Mouse (Mus musculus): ENCODE results near the gene D630045J12Rik.

D630045J12Rik gene

DNA sequence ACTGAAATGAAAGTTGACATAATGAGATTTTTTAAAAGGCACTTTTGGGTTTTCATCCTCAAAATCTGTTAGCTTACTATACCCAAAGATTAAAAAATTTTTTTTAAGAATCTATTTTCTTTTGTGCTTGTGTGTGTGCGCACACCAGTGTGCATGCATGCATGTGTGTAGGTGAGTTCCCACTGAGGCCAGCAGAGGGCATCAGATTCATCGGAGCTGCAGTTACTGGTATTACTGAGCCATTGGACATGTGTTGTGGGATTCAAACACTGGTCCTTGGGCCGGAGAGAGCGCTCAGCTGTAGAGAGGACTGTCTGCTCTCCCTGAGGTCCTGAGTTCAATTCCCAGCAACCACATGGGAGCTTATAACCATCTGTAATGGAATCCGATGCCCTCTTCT is 123.9 kb downstream of the D630045J12Rik start:
- no peak for DNase-seq

- DNase-seq, result no peak
These were observed 125.7 kb downstream of the D630045J12Rik start for GRCm38 (mm10) chr6:38128115-38128514.

- DNase-seq, result no peak
These were observed 128.3 kb downstream of the D630045J12Rik start for GRCm38 (mm10) chr6:38125462-38125861.

- no peak for DNase-seq
These were observed 128.9 kb downstream of the D630045J12Rik start for GRCm38 (mm10) chr6:38124882-38125281.

DNA sequence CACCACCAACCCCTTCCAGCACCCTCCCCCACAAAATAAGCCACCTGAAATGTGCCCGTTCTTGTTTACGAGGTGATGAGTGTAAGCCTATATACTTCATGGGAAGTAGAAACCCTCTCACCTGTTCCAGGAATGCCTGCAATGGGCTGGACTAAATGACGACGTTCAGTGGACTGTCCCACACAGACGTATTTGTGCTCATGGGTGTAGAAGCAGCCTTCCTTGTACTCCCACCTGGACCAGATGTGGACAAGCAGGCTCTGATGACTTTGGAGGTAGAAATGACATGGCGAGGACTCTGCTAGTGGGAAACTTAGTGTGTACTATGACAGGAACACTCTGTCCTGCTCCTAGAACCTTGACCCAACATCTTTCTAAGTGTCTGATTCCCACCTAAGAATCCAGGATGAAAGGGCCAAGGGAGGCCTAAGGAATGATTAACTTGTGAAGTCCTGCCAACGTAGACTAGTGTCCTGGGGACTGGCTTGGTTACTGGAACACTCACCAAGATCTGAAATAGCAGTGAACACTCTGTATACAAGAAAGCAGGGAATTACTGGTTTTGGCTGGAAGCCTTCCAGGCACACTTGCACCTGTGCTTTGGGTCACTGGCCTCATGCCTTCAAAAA is 129.5 kb downstream of the D630045J12Rik start, which contains the start of gene Atp6v0a4:
Gene Atp6v0a4, minus strand, starts transcription at position 380 of the 629 bp plus-strand sequence.
- DNase-seq, result no peak

DNA sequence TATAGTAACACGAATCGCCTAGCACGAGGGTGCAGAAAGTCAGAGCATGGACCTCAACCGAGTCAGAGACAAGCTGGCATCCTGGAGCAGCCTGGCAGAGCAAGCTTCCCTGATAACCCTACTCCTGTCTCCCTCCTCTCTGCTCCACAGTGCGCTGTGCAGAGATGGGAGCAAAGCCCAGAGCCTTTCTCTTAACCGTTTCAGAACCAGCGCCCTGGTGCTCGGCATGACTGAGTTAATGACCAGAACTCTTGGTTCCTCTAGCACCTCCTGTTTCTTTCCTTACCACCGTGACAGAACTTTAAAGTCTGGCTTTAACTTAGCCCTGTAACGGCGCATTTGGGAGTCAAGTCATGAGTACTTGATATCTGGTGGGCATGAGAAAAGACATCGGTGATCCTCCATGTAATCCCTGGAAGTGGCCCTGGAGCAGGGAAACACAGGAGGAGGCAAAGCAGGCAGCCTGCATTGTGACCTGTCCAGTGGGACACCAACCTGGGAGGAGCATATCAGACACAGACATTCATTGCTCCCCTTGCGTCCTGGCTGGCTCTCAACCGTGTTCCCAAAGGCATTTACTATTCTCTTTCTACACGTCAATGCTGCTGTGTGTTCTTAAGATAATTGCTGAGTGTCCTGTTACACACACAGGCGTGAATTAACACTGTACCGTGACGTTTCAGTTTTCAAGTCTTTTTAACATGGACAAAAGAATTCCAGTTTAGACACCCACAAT is 130.2 kb downstream of the D630045J12Rik start:
- DNase-seq, result no peak

GRCm38 (mm10) chr6:38122791-38123190 is 131.0 kb downstream of the D630045J12Rik start:
- DNase-seq, result no peak

GRCm38 (mm10) chr6:38121843-38122242 is 132.0 kb downstream of the D630045J12Rik start:
- no peak for DNase-seq

- no peak for DNase-seq
These were observed 133.0 kb downstream of the D630045J12Rik start for GRCm38 (mm10) chr6:38120681-38121371.

DNA sequence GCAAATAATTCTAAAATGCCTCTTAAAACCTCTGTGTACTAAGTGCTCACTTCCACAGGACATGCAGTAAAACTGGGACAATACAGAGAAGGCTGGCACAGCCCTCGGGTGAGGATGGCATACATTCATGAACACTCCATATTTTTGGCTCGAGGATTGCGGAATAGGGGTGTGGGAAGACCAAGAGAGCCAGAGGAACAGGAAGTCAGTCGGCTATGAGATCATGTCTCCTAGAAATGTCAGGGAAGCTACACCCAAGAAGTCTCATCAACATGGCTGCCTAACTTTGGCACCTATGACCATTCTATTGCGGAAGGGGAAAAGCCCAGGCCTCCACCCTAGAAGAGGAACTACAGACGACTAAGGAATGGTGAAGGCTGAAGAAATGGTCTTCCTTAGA is 135.5 kb downstream of the D630045J12Rik start:
- no peak for DNase-seq

GRCm38 (mm10) chr6:38116107-38116770 is 137.6 kb downstream of the D630045J12Rik start:
- DNase-seq, result no peak

- DNase-seq, result no peak
These were observed 142.9 kb downstream of the D630045J12Rik start for GRCm38 (mm10) chr6:38110859-38111258.

DNA sequence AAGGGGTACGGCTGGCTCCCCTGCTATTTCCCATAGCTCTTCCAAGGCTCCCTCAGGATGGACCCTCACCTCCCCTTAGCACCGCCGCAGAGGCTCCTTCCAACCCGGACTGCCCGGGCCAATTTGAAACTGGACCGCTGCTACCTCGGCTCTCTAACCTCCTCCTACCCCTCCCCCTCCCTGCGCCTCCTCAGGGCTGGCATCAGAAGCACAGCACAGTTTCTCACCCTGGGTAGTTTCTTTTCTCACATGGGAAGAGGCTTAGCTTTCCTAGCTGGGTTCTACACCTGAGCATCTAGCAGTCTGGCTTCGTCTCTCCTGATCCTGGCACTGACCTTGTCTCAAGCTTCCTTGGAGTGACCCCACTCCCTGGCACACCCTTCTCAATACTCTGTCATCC is 143.9 kb downstream of the D630045J12Rik start:
- no peak for DNase-seq

- DNase-seq, result no peak
These were observed 144.5 kb downstream of the D630045J12Rik start, which contains the start of gene Tmem213 for GRCm38 (mm10) chr6:38109160-38109795. Tmem213 (plus strand) TSS chr6:38109255.

DNA sequence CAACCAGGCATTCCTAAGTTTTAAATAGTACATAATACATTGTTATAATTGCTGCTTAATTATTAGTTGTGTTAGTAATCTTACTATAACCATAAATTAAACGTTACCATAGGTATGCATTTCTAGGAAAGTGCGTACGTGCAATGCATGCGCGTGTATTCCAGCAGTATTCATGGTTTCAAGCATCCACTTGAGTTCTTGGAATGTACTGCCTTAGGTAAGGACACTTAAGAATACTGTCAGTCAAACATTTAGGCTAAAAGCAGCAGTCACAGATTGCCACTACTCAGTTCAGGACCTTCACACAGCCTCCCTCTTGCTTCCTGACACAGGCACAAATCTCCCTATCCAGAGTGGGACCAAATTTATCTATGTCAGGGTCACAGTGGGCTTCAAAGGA is 145.4 kb downstream of the D630045J12Rik start:
- DNase-seq, result no peak

DNA sequence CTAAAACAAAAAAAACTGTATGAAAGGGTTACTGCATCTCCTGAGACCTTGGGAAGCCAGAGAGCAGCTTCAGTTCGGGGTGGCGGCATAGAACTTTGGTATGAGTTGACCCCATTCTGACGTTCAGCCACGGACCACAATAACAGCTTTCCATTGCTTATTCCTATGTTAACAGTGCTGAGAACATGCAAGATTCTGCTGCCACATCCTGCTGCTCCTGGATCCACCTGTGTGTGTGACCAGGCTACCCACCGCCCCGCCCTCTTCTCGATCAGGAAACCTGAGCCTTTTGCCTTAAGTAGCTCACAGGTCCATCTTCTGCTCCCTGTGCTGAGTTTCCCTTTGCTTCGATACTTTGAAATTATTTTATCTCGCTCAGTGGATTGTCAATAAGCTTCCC is 147.9 kb downstream of the D630045J12Rik start:
- DNase-seq, result no peak

- DNase-seq, result no peak
These were observed 150.0 kb downstream of the D630045J12Rik start for GRCm38 (mm10) chr6:38103775-38104174.

GRCm38 (mm10) chr6:38102216-38102795 is 151.5 kb downstream of the D630045J12Rik start:
- no peak for DNase-seq

- no peak for DNase-seq
These were observed 156.8 kb downstream of the D630045J12Rik start for GRCm38 (mm10) chr6:38096961-38097370.

DNA sequence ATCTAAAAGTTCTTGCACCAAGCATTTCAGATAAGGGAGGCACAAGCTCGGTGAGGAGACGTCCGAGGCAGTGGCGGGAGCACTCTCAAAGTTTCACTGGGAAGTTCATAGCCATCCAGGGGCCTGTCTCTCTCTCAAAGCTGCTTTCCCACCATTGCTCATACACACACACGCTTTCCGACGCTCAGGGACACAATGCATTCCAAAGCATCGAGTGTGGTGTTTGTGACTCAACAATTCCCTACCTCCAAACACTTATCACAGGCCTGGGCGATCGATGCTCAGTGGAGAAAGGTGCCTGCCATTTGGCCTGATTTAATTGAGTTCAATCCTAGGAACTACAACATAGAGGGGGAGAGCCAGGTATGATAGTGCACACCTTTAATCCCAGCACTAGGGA is 159.1 kb downstream of the D630045J12Rik start:
- no peak for DNase-seq

DNA sequence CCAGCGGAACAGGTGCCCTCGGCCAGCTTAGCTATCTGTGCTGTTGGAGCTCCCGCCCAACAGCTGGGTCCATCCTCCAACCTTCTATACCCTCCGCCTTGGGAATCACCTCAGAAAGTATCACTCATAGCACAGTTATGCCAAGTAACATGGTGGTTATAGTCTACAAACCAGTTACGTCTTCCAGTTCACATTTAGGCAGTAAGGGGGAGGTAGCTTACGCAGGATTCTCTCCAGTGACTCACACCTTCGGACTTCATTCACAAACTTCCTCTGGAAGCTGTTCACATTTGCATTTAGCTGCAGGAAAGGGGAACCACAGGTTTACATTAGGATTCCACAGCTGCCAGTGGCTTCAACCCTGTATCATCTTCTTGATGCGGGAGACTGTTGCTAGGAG is 161.3 kb downstream of the D630045J12Rik start:
- DNase-seq, result no peak
